Mouse (Mus musculus): ENCODE results near the gene Tmem253.

DNA sequence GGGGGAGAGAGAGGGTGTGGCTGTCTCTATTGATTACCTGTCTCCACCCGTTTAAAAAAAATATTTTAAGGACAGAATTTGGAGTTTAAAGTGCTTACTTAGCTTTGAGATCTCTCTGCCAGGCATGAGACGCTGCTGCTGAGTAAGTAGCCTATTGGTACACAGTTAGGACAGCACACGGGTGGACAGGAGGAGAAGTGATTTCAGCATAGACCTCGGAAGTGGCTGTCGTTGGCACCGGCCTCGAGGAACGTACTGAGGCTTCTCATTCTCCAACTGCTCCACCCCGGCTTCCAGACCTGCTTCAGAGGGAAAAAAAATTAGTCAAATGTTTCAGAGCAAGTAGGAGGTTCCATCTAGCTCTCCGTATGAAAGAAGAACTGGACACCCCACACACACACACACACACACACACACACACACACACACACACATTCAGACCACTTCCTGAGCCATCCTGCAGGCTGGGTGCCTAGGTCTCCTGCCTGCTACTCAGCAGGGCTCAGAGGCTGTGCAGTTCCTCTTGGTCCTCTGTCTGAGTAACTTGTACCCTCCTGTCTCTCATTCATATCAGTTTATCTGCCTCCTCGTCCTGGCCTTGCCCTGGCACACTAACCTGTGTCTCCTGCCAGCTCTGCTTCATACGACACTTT lies 20.1 kb upstream of the Tmem253 start:
- no peak for TF ChIP-seq TAL1 (conservative IDR thresholded peaks at IDR 0.05; ENCODE audit: low read depth, low read length)
- no peak for TF ChIP-seq POLR2AphosphoS5 (IDR thresholded peaks at IDR 0.05; ENCODE audit: insufficient replicate concordance, low read depth, low read length)
